Mouse (Mus musculus) c-Kit-positive CD71-positive TER-119-negative erythroid progenitor cells, embryonic 14.5 days (primary cell): Measurements from ENCODE around the gene Grhl3.

Source experiments
- DNase-seq: peaks from one replicate; pipeline ENCODE4 v3.0.0-alpha.2; 2013; ENCODE audit warnings: low read depth

The Grhl3 gene

GRCm38 (mm10) chr4:135575365-135576140 lies 2.1 kb upstream of the Grhl3 start:
- DNase-seq: no peak

GRCm38 (mm10) chr4:135572276-135572675 lies 1.2 kb downstream of the Grhl3 start:
- no peak for DNase-seq

- no peak for DNase-seq
These were observed 2.3 kb downstream of the Grhl3 start for GRCm38 (mm10) chr4:135571037-135571550.

- peak; percentile 24 for DNase-seq
These were observed 3.0 kb downstream of the Grhl3 start for GRCm38 (mm10) chr4:135570152-135571036.

GRCm38 (mm10) chr4:135569201-135569600 lies 4.2 kb downstream of the Grhl3 start:
- DNase-seq: no peak

- DNase-seq: no peak
These were observed 5.9 kb downstream of the Grhl3 start for GRCm38 (mm10) chr4:135567484-135567883.

GRCm38 (mm10) chr4:135567042-135567441 lies 6.4 kb downstream of the Grhl3 start:
- no peak for DNase-seq

GRCm38 (mm10) chr4:135565400-135565799 lies 8.0 kb downstream of the Grhl3 start:
- DNase-seq: no peak

GRCm38 (mm10) chr4:135563794-135564193 lies 9.6 kb downstream of the Grhl3 start:
- no peak for DNase-seq

GRCm38 (mm10) chr4:135549323-135549722 lies 24.1 kb downstream of the Grhl3 start:
- no peak for DNase-seq

GRCm38 (mm10) chr4:135548521-135549077 lies 24.8 kb downstream of the Grhl3 start:
- DNase-seq: no peak

GRCm38 (mm10) chr4:135548108-135548507 lies 25.3 kb downstream of the Grhl3 start:
- DNase-seq: no peak

GRCm38 (mm10) chr4:135547551-135547950 lies 25.9 kb downstream of the Grhl3 start:
- no peak for DNase-seq

- no peak for DNase-seq
These were observed 26.6 kb downstream of the Grhl3 start for GRCm38 (mm10) chr4:135546793-135547192.

- DNase-seq: no peak
These were observed 27.4 kb downstream of the Grhl3 start for GRCm38 (mm10) chr4:135546008-135546407.

GRCm38 (mm10) chr4:135545080-135545511 lies 28.3 kb downstream of the Grhl3 start:
- no peak for DNase-seq

- DNase-seq: no peak
These were observed 29.1 kb downstream of the Grhl3 start for GRCm38 (mm10) chr4:135544284-135544683.

GRCm38 (mm10) chr4:135540057-135540456 lies 33.4 kb downstream of the Grhl3 start:
- DNase-seq: no peak

GRCm38 (mm10) chr4:135539056-135539455 lies 34.4 kb downstream of the Grhl3 start:
- no peak for DNase-seq

GRCm38 (mm10) chr4:135535021-135535420 lies 38.4 kb downstream of the Grhl3 start:
- no peak for DNase-seq

GRCm38 (mm10) chr4:135533001-135533400 lies 40.4 kb downstream of the Grhl3 start:
- DNase-seq: no peak
